Mouse (Mus musculus): Measurements from ENCODE around the gene Serpinb9.

DNA sequence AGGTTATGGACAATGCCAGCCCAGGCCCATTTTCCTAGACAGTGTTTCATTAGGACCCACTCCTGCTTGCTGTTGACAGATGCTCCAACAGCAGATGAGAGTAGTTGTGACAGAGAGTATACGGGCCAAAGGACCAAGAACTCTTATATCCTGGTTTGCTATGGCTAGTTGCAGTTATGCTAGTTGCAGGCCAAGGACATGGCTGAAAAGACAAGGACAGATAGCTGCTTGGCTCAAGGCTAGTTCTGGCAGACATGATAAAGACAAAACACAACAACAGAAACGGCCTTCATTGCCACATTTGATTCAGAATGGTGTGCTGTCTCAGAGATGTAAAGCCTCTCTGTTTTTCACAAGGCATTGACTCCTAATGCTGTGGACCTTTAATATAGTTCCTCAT lies 27.3 kb upstream of the Serpinb9 start:
- TF ChIP-seq POLR2A (IDR thresholded peaks at IDR 0.05; ENCODE audit: borderline replicate concordance, low read depth, low read length) (no peak), CTCF (IDR thresholded peaks at IDR 0.05; ENCODE audit: low read depth, low read length) (no peak)
